Mouse (Mus musculus): ENCODE results near the gene Tnf.

GRCm38 (mm10) chr17:35158850-35159593, 42.8 kb downstream of the Tnf start:
- TF ChIP-seq CTCF (conservative IDR thresholded peaks at IDR 0.05 in 1 of 2, IDR thresholded peaks at IDR 0.05 in 1 of 2; ENCODE audit: low read depth in 2 of 2, low read length in 2 of 2): no peak
- TF ChIP-seq MEF2A (IDR thresholded peaks at IDR 0.05; ENCODE audit: borderline replicate concordance, low read depth, low read length): no peak

Measured in CH12.LX (cell line).